Mouse (Mus musculus): Measurements from ENCODE around the gene Chrng. TPM values are rescaled to one million over a fixed set of nuclear protein-coding genes. Genes with fewer than 3 reads are reported as not detected.

Chrng gene
- total RNA-seq, 2 experiments from 2014 or later, result not detected

DNA sequence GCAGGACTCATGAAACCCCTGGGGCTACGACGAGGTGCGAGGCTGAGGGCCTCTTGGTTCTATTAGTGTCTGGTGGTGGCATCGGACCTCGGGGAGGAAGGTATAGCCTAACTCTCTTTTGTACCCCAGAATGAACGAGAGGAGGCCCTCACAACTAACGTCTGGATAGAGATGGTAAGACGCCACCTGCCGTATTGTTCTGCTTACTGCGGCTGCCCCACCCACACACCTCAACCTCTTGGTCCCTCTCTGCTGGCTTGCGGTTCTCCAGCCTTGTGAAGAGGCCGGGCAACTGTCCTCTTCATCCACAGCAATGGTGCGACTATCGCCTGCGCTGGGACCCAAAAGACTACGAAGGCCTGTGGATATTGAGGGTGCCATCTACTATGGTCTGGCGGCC is 1.9 kb downstream of the Chrng start:
- Histone ChIP-seq H3K4me3 (no peak overlapping the region), H3K27ac (no peak overlapping the region)
- TF ChIP-seq CTCF (conservative IDR thresholded peaks at IDR 0.05), result peak; percentile 61
- DNase-seq (ENCODE audit: low spot score in 2 of 2), result no peak

DNA sequence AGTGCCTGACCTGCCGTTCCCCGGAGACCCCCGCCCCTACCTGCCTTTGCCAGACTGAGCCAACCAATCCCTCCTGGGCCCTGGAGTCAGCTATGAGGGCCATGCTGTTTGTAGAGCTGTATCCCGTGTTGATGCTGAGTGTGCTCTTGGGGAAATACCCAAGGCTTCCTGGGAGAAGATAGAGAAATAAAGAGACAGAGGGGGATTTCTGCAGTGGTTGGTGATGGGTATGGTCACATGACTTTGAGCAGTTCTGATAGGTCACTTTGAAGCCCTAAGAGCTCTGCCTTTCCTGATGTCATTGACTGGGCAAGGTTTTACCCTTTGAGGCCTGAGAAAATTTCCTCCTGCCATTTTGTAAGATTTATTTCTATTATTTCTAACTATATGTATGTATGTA is 7.0 kb downstream of the Chrng start:
- no peak for TF ChIP-seq CTCF (conservative IDR thresholded peaks at IDR 0.05)
- Histone ChIP-seq H3K27ac (no peak overlapping the region), H3K4me3 (no peak overlapping the region)
- no peak for DNase-seq (ENCODE audit: low spot score in 2 of 2)

DNA sequence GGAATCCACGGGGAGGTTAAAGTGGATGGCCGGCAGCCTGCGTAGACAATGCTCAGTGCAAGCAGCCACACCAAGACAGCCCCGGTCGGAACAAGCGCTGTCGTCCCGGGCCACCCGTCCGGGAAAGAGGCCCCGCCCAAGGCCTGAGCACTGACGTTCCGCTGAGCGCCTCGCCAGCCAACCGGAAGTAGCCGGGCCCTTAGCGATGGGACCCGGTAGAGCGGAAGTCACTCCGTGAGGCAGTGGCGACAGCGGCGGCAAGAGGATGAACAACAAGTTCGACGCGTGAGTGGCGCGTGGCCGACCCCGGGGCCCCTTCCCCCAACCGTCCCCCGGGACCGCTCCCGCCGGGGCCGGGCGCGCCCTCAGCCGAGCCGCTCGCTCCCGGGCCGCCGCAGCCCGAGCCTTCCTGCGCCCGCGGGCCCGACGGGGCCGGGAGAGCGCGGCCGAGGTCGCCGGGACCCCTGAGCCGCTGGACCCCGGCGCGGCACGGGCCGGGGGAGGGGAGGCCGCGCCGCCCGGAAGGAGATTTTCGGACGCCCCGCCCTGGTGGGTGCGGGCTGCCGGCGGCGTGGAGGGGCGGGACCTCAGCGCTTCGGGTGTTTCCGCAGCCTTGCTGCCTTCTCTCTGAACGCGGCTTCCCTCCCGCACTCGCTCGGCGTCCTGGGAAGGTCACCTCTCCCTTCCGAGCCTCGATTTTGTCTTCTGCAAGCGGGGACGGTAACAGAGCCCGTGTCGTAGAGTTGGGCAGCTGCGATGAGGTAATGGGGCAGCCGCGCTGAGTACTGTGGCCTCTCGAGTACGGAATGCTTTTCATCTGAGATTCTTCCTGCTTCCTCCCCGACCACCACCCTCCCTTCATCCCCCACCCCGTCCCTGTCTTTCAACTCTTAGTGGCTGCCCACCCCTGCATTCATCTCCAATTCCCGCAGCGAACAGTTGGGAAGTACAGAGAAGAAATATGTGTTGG is 9.6 kb downstream of the Chrng start, which contains the start of gene Eif4e2:
Gene Eif4e2, plus strand, starts transcription at position 180 of the 970 bp plus-strand sequence.
- H3K4me3 ChIP-seq, result peak within 1 kb of the TSS; percentile 86
- TF ChIP-seq CTCF (conservative IDR thresholded peaks at IDR 0.05), result peak; percentile 38

DNA sequence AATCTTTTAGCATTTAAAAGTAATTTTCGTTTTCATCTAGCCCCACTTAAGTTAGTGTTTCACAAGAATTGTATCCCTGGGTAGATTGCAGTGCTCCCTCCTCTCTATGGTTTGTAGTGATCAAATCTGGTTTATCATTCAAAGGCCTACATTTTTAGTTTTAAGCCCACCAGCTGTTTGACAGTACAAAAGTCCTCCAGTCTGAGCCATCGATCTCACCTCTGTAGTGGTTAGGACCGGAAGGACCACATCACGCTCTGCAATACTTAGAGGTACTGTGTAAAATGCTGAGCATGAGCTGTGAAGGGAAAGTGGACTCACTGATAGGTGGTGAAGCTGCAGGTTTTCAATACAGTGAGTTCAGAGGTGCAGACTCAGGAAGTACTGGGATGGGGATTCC is 10.3 kb downstream of the Chrng start:
- peak overlapping the region; percentile 97 for H3K27ac ChIP-seq
- H3K4me3 ChIP-seq, result peak overlapping the region; percentile 86
- DNase-seq (ENCODE audit: low spot score in 2 of 2), result no peak
- TF ChIP-seq CTCF (conservative IDR thresholded peaks at IDR 0.05), result no peak

More for the DNA sequence above, 9.6 kb downstream of the Chrng start, which contains the start of gene Eif4e2:
- peak; percentile 94 for DNase-seq (ENCODE audit: low spot score in 2 of 2)
- peak within 1 kb of the TSS; percentile 97 for H3K27ac ChIP-seq

DNA sequence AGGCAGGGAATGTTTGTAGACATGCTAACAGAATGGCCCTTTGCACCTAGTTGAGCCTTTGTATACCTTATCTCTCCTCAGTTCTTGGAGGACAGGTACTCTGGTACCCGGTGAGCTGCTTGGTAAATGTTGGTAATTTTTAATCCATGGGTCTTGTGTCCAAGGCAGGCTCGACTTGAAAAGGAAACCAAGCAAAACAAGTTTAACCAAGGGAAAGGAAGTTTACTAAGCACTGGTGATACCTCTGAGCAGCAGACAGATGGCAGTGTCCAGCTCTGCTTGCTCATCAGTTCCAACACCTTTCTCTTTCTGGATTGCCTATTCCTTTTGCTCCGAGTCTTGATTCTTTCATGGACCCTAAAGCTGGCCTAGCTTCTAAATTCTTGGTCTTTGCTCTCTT is 13.5 kb downstream of the Chrng start:
- H3K4me3 ChIP-seq, result no peak overlapping the region
- DNase-seq (ENCODE audit: low spot score in 2 of 2), result peak in 1 of 2 experiments; percentile 9
- no peak overlapping the region for H3K27ac ChIP-seq
- TF ChIP-seq CTCF (conservative IDR thresholded peaks at IDR 0.05), result peak; percentile 83

DNA sequence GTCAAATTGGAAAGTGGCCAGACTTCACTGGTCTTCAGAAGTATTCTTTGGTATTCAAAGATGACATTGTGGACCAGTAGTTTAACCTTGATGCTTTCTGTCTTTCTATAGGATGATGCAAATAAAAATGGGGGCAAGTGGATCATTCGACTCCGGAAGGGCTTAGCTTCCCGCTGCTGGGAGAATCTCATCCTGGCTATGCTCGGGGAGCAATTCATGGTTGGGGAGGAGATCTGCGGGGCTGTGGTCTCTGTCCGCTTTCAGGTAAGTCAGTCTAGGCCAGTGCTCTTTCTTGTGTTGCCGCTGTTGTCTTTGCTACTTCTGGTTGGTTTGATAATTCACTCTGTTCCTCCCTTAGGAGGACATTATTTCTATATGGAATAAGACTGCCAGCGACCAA is 21.3 kb downstream of the Chrng start:
- no peak overlapping the region for H3K27ac ChIP-seq
- H3K4me3 ChIP-seq, result no peak overlapping the region
- no peak for TF ChIP-seq CTCF (conservative IDR thresholded peaks at IDR 0.05)
- no peak for DNase-seq (ENCODE audit: low spot score in 2 of 2)

DNA sequence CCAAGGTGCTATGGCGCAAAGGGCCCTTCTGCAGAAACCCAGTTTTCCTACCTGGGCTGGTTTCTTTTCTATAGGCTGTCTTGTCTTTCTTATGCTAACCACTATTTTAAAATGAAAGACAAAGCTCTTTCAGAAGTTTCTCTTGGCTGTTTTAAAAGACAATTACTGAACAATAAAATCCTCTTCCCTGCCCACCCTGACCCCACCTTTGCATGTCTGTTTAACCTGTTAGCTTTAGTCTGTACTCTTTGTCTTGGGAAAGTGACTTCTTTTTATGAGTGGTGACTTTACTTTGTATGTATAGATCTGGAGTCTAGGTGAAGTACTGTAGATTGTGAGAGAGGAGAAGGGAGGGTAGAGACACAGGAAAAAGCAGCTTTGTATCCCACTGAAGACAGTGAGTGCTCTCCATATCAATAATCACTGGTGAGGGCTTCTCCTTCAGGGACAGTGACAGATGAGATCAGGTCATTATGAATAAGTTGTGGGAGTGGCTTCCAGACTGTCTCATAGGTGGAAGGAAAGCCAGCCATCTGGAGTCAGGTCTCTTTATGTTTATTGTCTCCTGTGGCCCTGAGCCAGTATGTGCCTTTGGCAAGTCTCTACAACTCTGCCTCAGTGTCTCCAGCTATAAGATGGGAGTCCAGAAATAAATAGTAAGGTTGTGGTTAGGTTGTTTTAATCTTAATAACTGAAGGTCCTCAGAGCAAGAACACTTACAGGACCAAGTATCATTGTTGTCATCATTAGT is 22.1 kb downstream of the Chrng start:
- no peak for DNase-seq (ENCODE audit: low spot score in 2 of 2)
- H3K27ac ChIP-seq, result no peak overlapping the region
- TF ChIP-seq CTCF (conservative IDR thresholded peaks at IDR 0.05), result no peak
- H3K4me3 ChIP-seq, result no peak overlapping the region

DNA sequence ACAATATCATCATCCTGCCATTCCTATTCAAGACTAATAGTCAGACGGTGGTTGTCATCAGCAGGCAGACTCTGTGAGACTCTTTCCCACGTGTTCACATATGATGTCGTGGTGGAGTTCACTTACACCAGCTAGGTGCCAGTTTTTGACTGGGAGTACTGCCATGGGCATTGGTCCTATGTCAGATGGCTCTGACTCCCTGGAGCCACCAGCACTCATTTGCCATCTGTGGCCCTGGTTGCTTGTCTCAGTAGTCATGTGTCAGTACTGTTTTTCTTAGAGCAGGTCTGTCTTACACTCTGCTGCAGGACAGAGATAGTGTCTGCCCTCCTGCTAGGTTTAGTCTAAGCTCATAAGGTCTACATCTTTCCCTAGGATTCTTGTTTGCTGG is 22.7 kb downstream of the Chrng start:
- no peak overlapping the region for H3K4me3 ChIP-seq
- DNase-seq (ENCODE audit: low spot score in 2 of 2), result no peak
- H3K27ac ChIP-seq, result no peak overlapping the region
- no peak for TF ChIP-seq CTCF (conservative IDR thresholded peaks at IDR 0.05)

DNA sequence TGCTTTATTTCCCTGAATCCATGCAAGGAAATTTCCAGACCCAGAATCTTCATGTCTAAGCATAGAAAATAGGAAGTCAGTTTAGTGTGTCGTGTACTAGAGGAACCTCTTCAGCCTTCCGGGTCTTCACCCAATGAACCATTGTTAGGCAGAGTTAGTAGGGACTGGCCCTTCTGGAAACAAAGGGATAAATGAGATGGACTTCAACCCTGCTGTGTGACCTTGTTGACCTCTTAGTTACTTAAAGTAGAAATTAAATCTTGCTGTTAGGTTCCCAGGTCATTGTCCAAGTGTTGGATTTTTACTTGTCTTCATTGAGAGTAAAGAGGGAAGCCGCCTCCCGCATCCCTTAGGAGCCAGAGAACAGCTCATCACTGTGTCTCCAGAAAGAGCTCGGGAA is 26.1 kb downstream of the Chrng start:
- DNase-seq (ENCODE audit: low spot score in 2 of 2), result no peak

DNA sequence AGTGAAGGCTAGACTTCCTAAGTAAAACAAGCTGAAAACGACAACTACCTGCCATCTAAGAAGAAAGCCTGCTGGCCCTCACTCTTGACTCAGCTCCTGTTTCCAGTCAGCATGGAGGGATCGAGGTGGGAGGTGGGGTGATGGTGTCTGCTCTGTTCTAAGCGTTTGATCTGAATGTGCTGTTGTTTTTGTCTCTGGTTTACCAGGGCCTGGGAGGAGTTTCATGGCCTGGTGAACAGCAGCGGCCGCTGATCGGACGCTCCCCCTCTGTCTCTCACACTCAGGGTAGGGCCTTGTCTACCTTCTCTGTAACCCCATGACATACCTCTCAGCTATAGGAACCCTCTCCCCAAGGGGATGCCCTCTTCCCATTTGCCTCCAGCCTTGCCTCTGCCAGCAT is 27.7 kb downstream of the Chrng start:
- Histone ChIP-seq H3K4me3 (no peak overlapping the region), H3K27ac (no peak overlapping the region)
- DNase-seq (ENCODE audit: low spot score in 2 of 2), result no peak
- no peak for TF ChIP-seq CTCF (conservative IDR thresholded peaks at IDR 0.05)

More for the DNA sequence above, 26.1 kb downstream of the Chrng start:
- no peak overlapping the region for H3K4me3 ChIP-seq
- no peak overlapping the region for H3K27ac ChIP-seq
- TF ChIP-seq CTCF (conservative IDR thresholded peaks at IDR 0.05), result no peak

DNA sequence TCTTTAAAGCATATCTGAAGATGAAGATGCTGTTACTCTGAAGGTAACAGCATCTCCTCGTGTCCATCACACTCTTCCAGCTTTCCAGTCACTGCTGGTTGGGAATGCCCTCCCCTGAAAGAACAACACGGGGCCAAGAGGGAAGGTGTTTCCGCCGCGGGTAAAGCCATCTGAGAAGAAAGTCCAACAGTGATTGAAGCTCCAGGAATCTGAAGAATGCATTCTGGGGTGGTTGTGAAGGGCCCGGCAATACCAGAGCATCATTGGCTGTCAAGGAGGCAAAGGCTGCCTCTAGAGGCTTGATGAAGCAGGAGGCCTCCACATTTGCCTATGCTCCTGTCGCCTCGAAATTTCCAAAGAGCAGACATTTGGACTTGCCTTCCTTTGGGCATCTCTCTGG is 34.6 kb downstream of the Chrng start:
- no peak overlapping the region for H3K4me3 ChIP-seq
- DNase-seq (ENCODE audit: low spot score in 2 of 2), result no peak
- no peak for TF ChIP-seq CTCF (conservative IDR thresholded peaks at IDR 0.05)
- H3K27ac ChIP-seq, result no peak overlapping the region

DNA sequence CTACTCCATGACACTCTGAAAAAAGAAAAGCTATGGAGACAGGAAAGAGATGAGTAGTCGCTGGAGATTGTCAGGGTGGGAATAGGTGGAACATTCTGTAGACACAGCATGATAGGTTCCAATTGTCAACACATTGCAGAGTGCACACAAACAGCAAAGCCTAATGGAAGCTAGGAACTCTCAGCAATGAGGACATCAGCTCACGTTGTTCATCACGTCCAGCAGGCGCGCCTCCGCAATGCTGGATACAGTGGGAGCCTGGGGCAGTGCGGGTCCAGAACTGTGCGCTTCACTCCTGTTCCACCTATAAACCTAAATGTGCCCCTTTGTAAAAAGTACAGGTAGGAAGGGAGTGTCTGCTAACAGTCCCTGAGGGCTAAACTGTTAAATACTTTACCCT is 38.6 kb downstream of the Chrng start:
- no peak for TF ChIP-seq CTCF (conservative IDR thresholded peaks at IDR 0.05)
- DNase-seq (ENCODE audit: low spot score in 2 of 2), result no peak
- H3K27ac ChIP-seq, result no peak overlapping the region
- no peak overlapping the region for H3K4me3 ChIP-seq

DNA sequence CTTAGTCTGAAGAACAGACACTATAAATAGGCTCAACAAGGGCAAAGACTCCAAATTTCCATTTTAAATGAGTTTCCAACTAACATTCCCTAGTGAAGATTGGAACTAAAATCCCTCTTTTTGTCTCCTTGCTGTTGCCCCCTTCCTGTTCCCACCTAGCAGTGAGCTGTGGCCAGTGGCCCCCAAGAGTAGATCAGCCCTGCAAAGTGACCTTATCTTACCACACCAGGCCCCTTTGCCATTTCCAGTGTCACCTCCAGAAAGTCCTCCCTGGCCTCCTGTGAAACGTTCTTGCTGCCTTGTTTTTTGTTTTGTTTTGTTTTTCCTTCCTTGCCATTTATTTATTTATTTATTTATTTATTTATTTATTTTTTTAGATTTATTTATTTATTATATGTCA is 41.0 kb downstream of the Chrng start:
- no peak for TF ChIP-seq CTCF (conservative IDR thresholded peaks at IDR 0.05)
- Histone ChIP-seq H3K27ac (no peak overlapping the region), H3K4me3 (no peak overlapping the region)
- no peak for DNase-seq (ENCODE audit: low spot score in 2 of 2)

Measured in layer of hippocampus, adult 2 months (tissue).